Mouse (Mus musculus): Measurements from ENCODE around the gene Sap30. TPM values are rescaled to one million over a fixed set of nuclear protein-coding genes. Genes with fewer than 3 reads are reported as not detected.
"Not testable (repeated sequence)": the region's sequence is repeated elsewhere in the genome, so short reads cannot be mapped to it uniquely, and the experiment has no call there.

The Sap30 gene
- total RNA-seq, 2 experiments from 2014 or later, result 11.9 to 14.4 TPM

DNA sequence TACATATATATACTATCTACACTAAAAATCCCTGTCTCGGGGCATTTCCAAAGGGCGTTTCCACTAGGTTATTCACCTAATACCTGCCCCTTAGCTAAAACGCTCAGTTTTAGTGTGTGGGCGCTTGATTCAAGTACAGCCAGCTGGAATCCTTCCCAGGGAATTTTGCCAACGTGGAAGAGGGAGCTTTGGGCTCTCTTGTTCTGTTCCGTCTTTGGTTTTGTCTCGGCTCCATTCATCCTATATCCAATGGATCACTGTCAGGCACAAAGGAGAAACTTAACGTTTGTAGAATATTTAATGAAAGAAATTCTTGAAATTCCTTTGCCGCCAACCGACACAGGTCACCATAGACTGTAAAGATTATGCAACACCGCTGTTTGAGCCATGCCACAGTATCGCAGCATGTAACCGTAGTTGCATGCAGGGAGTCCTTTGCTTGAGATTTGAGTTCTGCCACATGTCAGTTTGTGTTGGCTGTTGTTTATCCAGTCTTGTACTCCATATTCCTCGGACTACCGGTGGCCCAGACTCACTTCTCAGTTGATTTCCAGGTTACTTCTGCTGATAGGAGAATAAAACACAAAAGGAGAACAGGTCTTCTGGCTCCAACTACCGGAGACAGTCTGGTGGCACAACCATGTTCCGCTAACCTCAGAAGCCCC is 11.3 kb upstream of the Sap30 start:
- peak; percentile 39 to 65 for DNase-seq (ENCODE audit: low spot score in 2 of 2)

DNA sequence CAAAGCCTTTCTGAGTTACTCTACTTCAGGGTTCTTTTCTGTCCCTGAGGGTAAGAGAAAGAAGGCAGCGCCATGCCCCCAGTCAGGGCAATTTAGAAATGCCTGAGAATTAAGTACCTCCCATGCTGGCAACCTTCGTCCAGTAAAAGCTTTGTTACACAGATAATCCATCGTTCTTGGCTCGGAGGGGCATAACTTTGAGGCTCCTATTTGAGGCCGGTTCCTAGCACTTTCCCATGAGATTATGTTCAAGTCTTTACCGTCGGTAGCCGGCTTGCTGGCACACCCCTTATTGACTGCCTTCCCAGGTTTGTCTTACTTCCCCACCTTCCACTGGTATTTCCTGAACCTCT is 10.8 kb upstream of the Sap30 start:
- no peak for DNase-seq (ENCODE audit: low spot score in 2 of 2)

DNA sequence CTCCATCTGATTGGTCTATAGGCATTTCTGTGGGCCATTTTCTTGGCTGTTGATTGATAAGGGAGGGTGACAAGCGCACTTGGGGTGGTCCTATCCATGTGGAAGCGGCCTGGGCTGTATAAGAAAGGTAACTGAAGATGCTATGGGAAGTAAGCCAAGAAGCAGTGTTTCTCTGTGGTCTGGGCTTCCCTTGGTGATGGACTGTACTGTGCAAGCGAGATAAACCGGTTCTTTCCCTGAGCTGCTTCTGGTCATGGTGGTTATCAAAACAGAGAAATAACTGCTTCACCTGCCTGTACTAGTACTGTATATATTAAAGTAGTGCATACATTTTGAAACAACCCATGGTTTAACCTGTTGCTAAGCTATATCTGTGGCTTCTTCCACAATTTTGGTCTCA is 4.2 kb upstream of the Sap30 start:
- DNase-seq (ENCODE audit: low spot score in 2 of 2), result no peak

DNA sequence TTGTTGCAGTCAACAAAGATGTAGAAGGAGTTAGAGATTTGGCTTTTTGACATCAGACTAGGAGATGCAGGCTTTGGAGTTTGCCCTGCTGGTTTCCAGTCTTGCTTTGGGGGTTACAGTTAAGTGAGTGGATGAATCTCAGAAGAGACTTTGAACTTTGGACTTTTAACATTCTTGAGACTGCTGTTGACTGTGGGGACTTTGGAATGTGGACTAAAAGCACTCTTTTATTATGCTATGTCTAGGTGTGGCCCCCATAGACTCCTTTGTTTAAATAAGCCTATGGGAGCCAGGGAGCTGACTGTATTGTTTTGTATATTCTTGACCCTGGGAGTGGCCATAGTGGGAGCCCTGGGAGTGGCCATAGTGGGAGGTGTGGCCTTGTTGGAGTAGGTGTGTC is 2.2 kb upstream of the Sap30 start:
- no peak for DNase-seq (ENCODE audit: low spot score in 2 of 2)

DNA sequence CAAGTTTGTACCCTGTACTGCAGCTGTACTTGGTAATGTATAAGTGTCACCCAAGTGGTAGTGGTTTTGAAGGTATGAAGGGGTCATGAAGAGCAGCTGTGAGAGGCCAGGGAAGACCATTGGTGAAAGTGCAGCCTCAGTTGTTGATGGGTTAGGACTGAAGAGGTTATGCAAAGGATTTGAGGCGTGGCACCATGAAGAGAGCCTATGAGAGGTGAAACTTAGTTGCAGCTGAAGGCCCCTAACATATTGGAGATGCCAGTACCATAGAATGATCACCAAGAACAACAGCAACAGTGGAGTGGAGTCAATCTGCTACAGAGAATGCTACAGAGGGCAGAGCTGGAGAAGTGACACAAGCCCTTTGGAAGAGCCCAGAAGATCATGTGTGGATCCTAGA is 1.7 kb upstream of the Sap30 start:
- DNase-seq (ENCODE audit: low spot score in 2 of 2), result no peak

DNA sequence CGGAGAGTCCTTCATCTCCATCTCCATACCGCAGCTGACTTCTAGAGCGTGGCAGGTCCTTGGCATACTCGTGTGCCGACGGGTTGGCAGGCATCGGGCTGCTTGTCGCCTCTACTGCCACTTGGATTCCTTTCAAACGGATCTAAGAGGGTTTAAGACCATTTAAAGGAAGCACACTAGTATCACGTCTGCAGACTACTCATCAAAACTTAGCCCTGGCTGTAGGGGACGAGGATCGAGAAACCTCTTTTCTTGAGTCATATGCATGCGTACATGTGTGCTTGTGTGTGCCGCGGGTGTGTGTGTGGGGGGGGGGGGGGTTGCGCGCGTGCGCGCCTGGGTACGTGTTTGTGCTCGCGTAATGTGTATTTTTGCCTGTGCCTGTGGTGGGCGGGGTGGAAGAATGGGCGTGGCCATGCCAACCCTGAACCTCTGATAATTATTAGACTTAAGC is 679 bp upstream of the Sap30 start:
- DNase-seq (ENCODE audit: low spot score in 2 of 2), result peak; percentile 46 to 47

DNA sequence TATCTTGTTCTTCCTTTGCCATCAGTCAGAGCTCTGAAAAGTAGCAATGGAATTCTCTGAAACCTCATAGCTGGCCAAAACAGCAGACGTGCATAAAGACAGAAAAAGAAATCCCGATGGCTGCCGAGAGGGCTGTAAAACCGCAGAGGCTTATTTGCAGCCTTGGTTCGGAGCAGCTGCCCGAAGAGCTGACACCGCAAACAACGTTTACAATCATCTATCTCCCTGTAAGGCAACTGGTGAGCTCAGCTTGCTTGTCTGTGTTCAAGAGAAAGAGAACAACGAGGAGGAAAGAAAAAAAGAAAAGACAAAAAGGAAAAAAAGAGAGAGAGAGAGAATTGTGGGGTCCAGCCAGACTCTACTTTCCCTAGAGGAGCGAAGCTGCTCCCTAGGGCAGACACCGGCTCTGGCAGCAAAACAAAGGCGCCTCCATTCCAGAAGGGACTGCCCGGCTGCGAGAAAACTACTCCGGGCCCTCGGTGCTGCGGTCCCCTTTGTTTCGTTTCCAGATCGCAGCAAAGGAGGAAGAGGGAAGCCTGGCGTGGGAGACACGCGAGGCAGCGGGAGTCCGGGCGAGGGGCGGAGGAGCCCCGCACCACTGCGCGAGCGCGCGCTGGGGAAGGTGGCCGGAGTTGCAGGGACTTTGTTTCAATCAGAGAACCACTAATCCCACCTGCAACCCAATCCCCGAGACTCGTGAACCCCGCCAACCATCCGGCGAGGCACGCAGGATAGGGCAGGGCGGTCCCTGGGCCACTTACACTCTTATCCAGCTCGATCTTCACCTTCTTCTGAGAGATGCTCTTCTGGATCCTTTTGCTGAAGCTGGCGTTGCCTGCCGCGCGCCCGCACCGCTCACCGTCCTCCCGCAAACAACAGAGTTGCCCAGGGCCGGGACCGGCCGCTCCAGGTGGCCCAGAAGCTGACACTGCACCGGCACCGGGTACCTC is 894 bp downstream of the Sap30 start:
- peak; percentile 53 to 58 for DNase-seq (ENCODE audit: low spot score in 2 of 2)

DNA sequence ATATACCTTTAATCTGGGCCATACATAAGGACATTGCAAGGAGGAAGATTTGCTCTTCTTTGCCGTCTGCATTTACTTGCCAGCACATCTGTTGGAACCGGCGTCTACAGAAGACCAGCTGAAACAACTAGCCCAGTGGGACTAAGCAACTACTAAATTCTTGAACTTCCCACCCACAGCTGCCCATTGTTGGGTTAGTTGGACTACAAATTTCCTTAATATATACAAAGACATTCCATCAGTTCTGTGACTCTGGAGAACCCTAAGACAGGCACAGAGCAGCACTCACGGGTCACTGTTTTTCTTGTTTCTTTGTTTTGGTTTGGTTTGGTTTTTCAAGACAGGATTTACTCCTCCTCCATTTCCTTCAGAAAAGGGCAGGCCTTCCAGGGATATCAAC is 7.1 kb downstream of the Sap30 start:
- DNase-seq (ENCODE audit: low spot score in 2 of 2), result no peak

DNA sequence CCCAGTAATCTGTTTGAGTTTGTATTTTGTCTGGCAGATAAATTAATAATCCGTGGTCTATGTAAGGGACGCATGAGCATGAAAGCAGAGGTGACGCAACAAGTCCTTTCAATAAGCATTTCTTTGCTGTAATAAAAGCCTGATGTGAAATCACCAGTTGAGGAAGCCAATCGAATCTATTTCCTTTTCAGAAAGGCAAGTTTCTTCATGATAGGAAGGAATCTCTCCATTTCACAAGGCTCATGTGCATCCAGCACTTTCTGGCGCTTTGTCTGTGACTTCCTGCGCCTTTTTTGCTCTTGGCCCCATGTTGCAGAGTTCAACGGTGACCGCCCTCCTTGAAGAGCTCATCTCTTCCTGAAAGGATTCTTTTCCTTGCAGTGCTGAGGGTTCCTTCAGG is 8.0 kb downstream of the Sap30 start:
- no peak for DNase-seq (ENCODE audit: low spot score in 2 of 2)

DNA sequence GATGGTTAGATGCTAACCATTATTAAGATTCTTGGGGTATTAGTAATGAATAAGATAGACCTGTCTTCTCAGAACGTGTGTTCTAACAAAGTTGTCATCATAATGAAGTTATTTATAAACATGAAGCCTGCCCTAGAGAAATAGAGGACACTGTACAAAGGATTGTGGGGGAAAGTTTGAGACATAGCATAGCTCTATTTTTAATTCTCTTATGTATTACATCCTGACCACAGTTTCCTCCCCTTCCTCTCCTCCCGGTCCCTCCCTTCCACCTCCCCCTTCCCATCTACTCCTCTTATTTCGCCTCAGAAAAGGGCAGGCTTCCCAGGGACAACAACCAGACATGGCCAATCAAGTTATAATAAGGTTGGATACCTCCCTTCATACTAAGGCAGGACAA is 9.3 kb downstream of the Sap30 start:
- DNase-seq (ENCODE audit: low spot score in 2 of 2), result no peak

DNA sequence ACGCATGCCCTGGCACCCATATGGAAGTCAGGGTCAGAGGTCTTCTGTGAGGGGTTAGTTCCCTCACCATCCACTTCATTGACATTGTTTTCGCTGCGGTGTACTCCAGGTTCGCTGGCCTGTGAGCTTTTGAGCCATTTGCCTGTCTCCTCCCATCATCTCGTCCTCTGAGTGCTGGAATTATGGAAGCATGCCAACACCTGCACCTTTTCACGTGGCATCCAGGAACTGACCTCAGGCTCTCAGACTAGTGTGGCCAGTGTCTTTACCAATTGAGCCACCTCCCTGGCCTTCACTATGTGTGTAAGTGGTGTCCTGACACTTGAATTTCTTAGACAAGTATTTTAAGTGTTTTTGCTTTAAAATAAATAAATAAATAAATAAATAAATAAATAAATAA is 13.9 kb downstream of the Sap30 start:
- no peak for DNase-seq (ENCODE audit: low spot score in 2 of 2)

DNA sequence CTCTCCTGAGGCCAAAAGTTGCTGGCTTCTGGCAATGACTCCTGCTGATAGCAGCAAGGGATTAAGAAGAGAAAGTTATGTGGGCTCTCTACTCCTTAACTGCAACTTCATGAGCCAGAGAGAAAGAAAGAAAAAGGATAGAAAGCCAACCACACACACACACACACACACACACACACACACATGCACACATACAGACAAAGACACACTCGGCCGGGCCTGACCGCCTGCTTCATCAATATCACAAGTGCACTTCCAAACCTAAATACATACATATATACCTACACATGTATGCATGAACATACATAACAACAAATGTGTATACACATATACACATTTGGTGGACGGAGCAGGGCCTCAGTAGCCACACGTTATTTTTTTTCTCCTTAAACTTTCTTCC is 16.8 kb downstream of the Sap30 start:
- DNase-seq (ENCODE audit: low spot score in 2 of 2), result no peak

DNA sequence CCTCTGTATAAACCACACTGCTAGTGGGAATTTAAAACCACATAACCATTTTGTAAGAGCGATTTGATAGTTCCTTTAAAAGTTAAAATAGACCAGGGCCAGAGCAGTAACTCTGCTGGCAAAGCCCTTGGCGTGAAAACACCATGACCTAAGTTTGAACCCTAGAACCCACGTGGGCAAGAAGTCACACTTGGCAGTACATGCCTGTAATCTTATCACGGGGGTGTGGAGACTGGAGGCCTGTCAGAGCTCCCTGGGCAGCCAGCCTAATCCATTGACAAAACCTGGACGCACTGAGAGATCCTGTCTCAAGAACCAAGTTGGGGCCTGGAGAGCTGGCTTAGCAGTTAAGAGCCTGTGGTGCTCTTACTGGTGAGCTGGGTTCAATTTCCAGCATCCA is 19.0 kb downstream of the Sap30 start:
- peak; percentile 22 to 26 for DNase-seq (ENCODE audit: low spot score in 2 of 2)

DNA sequence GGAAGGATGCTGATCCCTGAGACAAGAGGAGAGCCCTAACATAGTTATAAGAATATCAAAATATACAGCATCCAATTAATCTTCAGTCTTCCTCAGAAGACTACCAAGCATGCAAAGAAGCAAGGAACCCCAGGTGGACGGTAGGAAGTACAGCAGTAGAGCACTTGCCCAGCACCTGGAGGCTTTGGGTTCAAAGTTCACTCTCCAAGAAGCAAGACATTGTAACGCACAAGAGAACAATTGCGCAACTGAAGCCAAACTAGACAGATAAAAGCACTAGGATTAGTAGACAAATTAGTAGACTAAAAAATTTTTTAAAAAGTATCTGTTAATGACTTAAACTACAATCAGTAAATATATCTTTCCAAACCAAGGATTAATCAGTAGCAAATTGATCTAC is 23.9 kb downstream of the Sap30 start:
- no peak for DNase-seq (ENCODE audit: low spot score in 2 of 2)

DNA sequence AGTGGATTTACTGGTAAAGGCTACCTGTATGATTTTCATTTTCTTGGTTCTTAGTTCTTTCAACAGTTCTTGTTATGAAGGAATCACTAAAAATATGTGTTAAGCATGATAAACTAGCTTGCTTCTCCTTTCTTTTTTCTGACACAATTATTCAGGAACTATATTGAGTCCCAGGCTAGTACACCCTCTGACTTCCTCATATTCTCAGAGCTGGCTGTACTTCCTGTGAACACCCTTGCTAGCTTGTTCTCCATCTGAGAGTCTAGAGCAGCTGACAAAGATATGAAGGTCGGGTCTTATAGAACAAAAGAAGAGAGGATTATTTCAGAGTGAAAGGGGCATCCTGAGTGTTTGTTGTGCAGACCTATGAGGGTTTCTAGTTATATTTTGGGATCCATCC is 24.8 kb downstream of the Sap30 start:
- DNase-seq (ENCODE audit: low spot score in 2 of 2), result no peak

DNA sequence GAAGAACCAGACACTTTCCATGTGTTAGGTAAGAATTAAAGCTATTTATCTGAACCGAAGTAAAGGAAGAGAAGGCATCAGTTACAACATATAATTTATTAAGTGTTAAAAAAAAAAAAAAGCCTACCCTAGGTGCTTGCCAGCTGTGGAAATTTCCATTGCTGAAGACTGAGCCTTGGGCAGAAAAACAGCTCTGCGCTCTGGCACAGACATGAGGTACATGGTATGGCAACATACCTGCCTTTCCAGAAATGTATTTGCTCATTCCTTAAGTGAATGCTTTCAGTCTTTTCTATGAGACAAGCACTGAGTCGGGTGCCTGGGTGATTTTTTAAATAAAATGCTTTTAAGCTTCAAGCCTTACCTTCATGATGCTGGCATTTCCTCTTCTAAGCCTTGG is 29.7 kb downstream of the Sap30 start:
- peak in 1 of 2 experiments; percentile 10 for DNase-seq (ENCODE audit: low spot score in 2 of 2)

DNA sequence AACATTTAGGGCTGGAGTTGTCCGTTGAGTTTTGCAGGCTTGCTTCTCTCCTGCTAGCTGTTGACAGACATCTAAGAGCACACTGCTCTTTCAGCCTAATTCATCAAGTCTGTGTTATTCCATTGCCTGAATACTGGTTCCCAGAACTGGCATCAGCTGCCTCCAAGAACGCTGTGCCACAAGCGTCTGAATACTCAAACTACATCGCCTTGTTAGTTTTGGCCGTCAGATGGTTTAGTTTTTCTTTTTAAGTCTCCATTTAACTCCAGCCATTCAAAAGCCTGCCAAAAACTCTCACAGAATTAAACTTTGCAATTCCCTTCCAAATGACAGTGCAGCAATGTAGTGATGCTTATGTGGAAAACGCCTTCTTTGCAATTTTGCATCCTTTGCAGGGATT is 30.5 kb downstream of the Sap30 start:
- DNase-seq (ENCODE audit: low spot score in 2 of 2), result no peak

DNA sequence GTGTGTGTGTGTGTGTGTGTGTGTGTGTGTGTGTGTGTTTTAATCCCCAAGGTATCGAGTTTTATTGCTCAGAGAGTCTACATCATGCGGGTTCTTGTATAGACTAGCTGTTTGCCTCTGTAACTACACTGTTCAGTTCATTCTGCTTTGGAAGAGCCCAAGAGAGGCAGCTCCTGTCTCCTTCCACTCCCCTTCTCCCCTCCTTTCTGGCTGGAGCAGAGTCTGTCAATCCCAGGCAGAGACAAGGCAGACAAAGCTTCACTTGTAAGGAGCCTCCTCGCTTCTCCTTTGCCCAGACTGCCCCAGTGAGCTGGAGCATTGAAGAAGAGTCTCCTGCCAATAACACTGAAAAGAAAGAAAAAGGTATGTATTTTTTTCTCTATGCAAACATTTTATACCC is 31.9 kb downstream of the Sap30 start, which contains the start of gene Scrg1:
Scrg1 (plus strand) TSS at position 159 of the 400 bp plus-strand sequence.
- no peak for DNase-seq (ENCODE audit: low spot score in 2 of 2)

DNA sequence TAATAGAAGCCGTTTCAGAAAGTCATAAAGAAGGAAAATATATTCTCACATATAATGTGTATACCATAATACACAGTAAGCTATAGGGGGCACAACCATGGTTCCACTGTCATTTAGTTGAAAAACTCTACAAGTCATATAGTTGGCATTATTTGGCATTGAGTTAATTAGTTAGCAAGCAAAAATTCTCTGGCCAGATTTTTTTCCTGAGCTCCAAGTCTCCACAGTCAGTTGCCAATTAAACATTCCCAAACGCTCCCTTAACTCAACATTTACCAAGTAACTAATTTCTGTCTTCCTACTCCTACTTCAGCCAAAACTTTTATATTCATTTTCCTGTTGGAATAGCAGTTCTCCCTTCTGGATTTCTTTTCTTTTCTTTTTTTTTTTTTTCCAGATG is 34.3 kb downstream of the Sap30 start:
- no peak for DNase-seq (ENCODE audit: low spot score in 2 of 2)

DNA sequence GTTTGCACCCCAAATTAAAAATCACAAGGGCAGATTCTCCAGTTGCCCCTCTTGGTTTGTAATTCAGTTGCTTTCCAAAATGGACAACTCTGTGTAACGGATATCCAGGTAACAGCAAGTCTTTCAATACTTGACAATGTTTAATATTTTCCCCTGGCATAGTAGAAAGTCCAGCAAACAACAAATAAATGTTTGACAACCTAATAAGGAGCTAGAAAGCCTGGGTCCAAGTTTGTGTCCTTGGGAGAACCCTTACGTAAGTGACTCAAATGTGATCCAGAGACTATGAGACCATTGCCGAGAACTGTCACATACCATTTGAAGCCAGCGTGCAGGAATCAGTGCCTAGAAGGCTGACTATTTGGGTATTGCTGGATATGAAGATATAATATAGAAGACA is 35.8 kb downstream of the Sap30 start:
- no peak for DNase-seq (ENCODE audit: low spot score in 2 of 2)

DNA sequence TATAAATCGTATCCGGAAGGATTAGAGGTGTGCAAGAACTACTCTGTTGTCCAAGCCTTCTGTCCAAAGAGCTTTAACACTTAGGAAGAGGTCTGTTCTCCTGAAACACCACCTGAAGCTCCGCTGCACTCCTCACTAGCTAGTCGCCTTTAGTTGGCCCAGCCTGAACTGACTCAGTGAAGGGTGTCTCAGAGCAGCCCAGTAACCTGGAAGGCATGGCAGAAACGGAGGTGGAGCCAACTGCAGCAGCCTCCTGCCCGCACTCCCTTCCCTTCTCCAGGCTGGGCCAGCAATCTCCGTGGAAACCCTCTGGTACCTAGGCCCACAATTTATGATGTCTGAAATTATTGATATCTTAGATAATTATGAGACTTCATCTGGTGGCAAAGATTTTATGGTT is 36.9 kb downstream of the Sap30 start:
- no peak for DNase-seq (ENCODE audit: low spot score in 2 of 2)

DNA sequence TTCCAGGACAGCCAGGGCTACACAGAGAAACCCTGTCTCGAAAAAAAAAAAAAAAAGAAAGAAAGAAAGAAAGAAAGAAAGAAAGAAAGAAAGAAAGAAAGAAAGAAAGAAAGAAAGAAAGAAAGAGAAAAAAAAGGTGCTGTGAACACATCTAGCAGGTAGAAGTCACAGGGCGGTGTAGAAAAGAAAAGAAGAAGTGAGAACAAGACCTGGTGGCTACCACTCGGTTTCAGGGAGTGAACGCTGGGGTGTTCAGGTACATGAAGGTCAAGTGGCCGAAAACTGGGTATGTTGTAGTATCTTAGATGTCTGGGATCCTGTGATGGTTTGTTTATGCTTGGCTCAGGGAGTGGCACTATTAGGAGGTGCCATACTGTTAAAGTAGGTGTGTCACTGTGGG is 41.8 kb downstream of the Sap30 start:
- DNase-seq (ENCODE audit: low spot score in 2 of 2), result not testable (repeated sequence)

DNA sequence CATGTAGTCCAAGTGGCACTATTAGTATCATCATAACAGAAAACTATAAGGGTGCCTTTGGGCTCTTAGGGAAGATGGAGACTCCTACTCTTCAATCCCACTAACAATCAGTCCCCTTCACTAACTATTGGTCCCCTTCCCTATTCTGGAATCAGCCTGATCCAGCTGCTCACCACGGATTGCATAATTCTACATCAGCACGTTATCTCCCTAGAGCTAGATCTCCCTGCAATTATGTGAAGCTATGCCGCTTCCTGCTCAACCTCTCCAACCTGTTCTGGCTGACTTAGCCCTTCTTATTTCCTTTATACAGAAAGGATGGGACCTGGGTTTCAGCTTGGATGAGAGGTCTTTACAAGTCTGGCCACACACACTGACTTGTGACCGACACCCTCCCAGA is 44.4 kb downstream of the Sap30 start:
- DNase-seq (ENCODE audit: low spot score in 2 of 2), result no peak
